Mouse (Mus musculus): Measurements from ENCODE around the gene Mymx.

- TF ChIP-seq CTCF (conservative IDR thresholded peaks at IDR 0.05; ENCODE audit: low read length) = no peak
- no peak for TF ChIP-seq POU5F1 (IDR thresholded peaks at IDR 0.05; ENCODE audit: borderline replicate concordance, low read length)
- no peak for TF ChIP-seq NANOG (IDR thresholded peaks at IDR 0.05; ENCODE audit: borderline replicate concordance, low read length)
Observed at GRCm38 (mm10) chr17:45578242-45578641, 23.7 kb downstream of the Mymx start.
